Mouse (Mus musculus): Measurements from ENCODE around the gene Celf1.

DNA sequence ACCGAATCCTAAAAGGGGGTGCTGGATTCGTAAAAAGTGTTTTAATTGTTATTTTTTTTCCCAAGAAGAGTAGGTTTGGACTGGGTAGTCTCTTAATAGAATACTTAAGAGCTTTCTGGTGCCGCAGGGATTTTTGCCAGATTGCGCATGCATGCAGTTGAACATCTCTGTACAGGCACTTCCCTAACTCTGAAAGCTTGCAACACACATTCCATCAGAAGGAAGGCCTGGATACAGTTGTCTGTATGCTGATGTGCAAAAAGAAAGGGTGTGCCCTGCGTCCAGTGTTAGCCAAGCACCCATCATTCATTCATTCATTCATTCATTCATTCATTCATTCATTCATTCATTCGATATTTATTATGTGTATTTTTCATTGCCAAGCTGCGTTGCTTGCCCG lies 432 bp upstream of the Celf1 start:
- TF ChIP-seq USF1 (IDR thresholded peaks at IDR 0.05; ENCODE audit: low read depth): no peak
- no peak for TF ChIP-seq MAX (IDR thresholded peaks at IDR 0.05; ENCODE audit: low read depth)
- TF ChIP-seq E2F4 (IDR thresholded peaks at IDR 0.05; ENCODE audit: insufficient read depth): no peak

All from myocyte (in vitro differentiated cells).